21 mouse cellular contexts compared by ENCODE assay signal in genomic region chrX:93088976-93089375, GRCm38 (mm10).
DNase-seq lines count a peak whose midpoint lies in the region; ATAC-seq lines count a peak whose summit lies in the region.
"Had no signal": no experiment of that assay in that cellular context is flagged by ENCODE, and none has a peak within 500 bp of the region (broad histone marks: within the 10 kb centered on the region; RNA-seq: fewer than 3 reads in every experiment).

No protein-coding gene starts in this region.

- DNase-seq in embryonic facial prominence, embryonic 11.5 days (ENCODE audit: low spot score): peak; percentile 1
- no peak for DNase-seq in embryonic facial prominence, embryonic 10.5 days (ENCODE audit: low spot score)
- DNase-seq in ES-CJ7 (ENCODE audit: low read depth, low spot score) (peak; percentile 34), ZHBTc4 (ENCODE audit: low read depth, low spot score) (peak; percentile 29)
- no peak for DNase-seq in lung, adult 18-20 months
- DNase-seq: adrenal gland, postnatal 14 days; cerebellum, adult 11-12 months; cerebellum, adult 9-10 months; embryo, embryonic 11 days; forebrain, postnatal 0 days; gastrocnemius, postnatal 14 days; heart, adult 2 months; heart, postnatal 14 days had no signal

- no peak overlapping the region for H3K4me3 ChIP-seq in embryonic facial prominence, embryonic 11.5 days (ENCODE audit: low read depth, low read length)
- H3K4me3 ChIP-seq in embryonic facial prominence, embryonic 10.5 days: no peak overlapping the region
- H3K4me3 ChIP-seq in kidney, embryonic 15.5 days (replicated peaks): no peak overlapping the region
- no peak overlapping the region for H3K4me3 ChIP-seq in kidney, embryonic 14.5 days (ENCODE audit: low read length)
- H3K4me3 ChIP-seq: forebrain, embryonic 13.5 days; heart, adult 2 months; heart, embryonic 15.5 days; hindbrain, embryonic 13.5 days had no signal

- no peaks in the 10 kb centered on the region for H3K9me3 ChIP-seq in embryonic facial prominence, embryonic 11.5 days (replicated peaks; ENCODE audit: control insufficient read depth, low read length)
- H3K9me3 ChIP-seq in embryonic facial prominence, embryonic 10.5 days: no peaks in the 10 kb centered on the region
- no peaks in the 10 kb centered on the region for H3K9me3 ChIP-seq in kidney, embryonic 15.5 days (replicated peaks)
- H3K9me3 ChIP-seq in kidney, embryonic 14.5 days (ENCODE audit: control insufficient read depth, low read length): no peaks in the 10 kb centered on the region
- H3K9me3 ChIP-seq: forebrain, embryonic 13.5 days; heart, embryonic 15.5 days; hindbrain, embryonic 13.5 days had no signal

- H3K36me3 ChIP-seq in embryonic facial prominence, embryonic 11.5 days (replicated peaks; ENCODE audit: control insufficient read depth, insufficient read depth, low read depth, low read length): no peaks in the 10 kb centered on the region
- no peaks in the 10 kb centered on the region for H3K36me3 ChIP-seq in embryonic facial prominence, embryonic 10.5 days (replicated peaks)
- no peaks in the 10 kb centered on the region for H3K36me3 ChIP-seq in kidney, embryonic 15.5 days
- no peaks in the 10 kb centered on the region for H3K36me3 ChIP-seq in kidney, embryonic 14.5 days (ENCODE audit: control insufficient read depth, insufficient read depth, low read length)
- H3K36me3 ChIP-seq: heart, embryonic 15.5 days; hindbrain, embryonic 13.5 days had no signal

- no peaks in the 10 kb centered on the region for H3K4me1 ChIP-seq in embryonic facial prominence, embryonic 11.5 days (ENCODE audit: control insufficient read depth, insufficient read depth, low read length)
- no peaks in the 10 kb centered on the region for H3K4me1 ChIP-seq in embryonic facial prominence, embryonic 10.5 days
- no peaks in the 10 kb centered on the region for H3K4me1 ChIP-seq in kidney, embryonic 15.5 days
- H3K4me1 ChIP-seq in kidney, embryonic 14.5 days (ENCODE audit: control insufficient read depth, insufficient read depth, low read length): no peaks in the 10 kb centered on the region
- H3K4me1 ChIP-seq: forebrain, embryonic 13.5 days; heart, embryonic 15.5 days; hindbrain, embryonic 13.5 days had no signal

- H3K27ac ChIP-seq in embryonic facial prominence, embryonic 11.5 days (replicated peaks; ENCODE audit: low read depth, low read length): no peak overlapping the region
- no peak overlapping the region for H3K27ac ChIP-seq in embryonic facial prominence, embryonic 10.5 days (replicated peaks)
- no peak overlapping the region for H3K27ac ChIP-seq in kidney, embryonic 15.5 days
- H3K27ac ChIP-seq in kidney, embryonic 14.5 days (ENCODE audit: low read depth, low read length): no peak overlapping the region
- H3K27ac ChIP-seq: forebrain, embryonic 13.5 days; heart, adult 2 months; heart, embryonic 15.5 days; hindbrain, embryonic 13.5 days; hindbrain, postnatal 0 days had no signal

- 30% methylated on average over 3 of the region's 3 CpGs for WGBS in embryonic facial prominence, embryonic 11.5 days
- WGBS in embryonic facial prominence, embryonic 10.5 days: 24% methylated on average over 3 of the region's 3 CpGs
- 36% methylated on average over 3 of the region's 3 CpGs for WGBS in kidney, embryonic 15.5 days
- 40% methylated on average over 3 of the region's 3 CpGs for WGBS in kidney, embryonic 14.5 days

- H3K27me3 ChIP-seq in embryonic facial prominence, embryonic 11.5 days (ENCODE audit: control insufficient read depth, insufficient read depth, low read length): no peaks in the 10 kb centered on the region
- 0 out of 2 replicates have a peak, but pooled peaks cover 6% of the 10 kb centered on the region for H3K27me3 ChIP-seq in embryonic facial prominence, embryonic 10.5 days (replicated peaks; ENCODE audit: low read depth, poor library complexity, severe bottlenecking)
- H3K27me3 ChIP-seq in kidney, embryonic 15.5 days: no peaks in the 10 kb centered on the region
- no peaks in the 10 kb centered on the region for H3K27me3 ChIP-seq in kidney, embryonic 14.5 days (ENCODE audit: control insufficient read depth, insufficient read depth, low read length)
- H3K27me3 ChIP-seq: forebrain, embryonic 13.5 days; heart, embryonic 15.5 days; hindbrain, embryonic 13.5 days had no signal

- H3K9ac ChIP-seq in embryonic facial prominence, embryonic 11.5 days (replicated peaks; ENCODE audit: low read length): no peak overlapping the region
- H3K9ac ChIP-seq in kidney, embryonic 15.5 days: no peak overlapping the region
- H3K9ac ChIP-seq in kidney, embryonic 14.5 days (ENCODE audit: low read depth, low read length): no peak overlapping the region
- H3K9ac ChIP-seq: forebrain, embryonic 13.5 days; forebrain, postnatal 0 days; heart, embryonic 15.5 days; hindbrain, embryonic 13.5 days had no signal

- no peak overlapping the region for H3K4me2 ChIP-seq in embryonic facial prominence, embryonic 11.5 days (ENCODE audit: low read depth, low read length)
- no peak overlapping the region for H3K4me2 ChIP-seq in kidney, embryonic 15.5 days
- no peak overlapping the region for H3K4me2 ChIP-seq in kidney, embryonic 14.5 days (replicated peaks; ENCODE audit: low read depth, low read length)
- H3K4me2 ChIP-seq: forebrain, embryonic 13.5 days; heart, embryonic 11.5 days; heart, embryonic 15.5 days; hindbrain, embryonic 13.5 days had no signal

- no peak for ATAC-seq in embryonic facial prominence, embryonic 11.5 days (replicated peaks; ENCODE audit: insufficient number of reproducible peaks, low FRiP score, low TSS enrichment, low read depth)
- ATAC-seq in kidney, embryonic 15.5 days (replicated peaks; ENCODE audit: low FRiP score): 0 out of 2 replicates have a peak, but pooled peaks have one; percentile 29
- ATAC-seq in kidney, embryonic 14.5 days (ENCODE audit: low FRiP score, low TSS enrichment): no peak
- no peak for ATAC-seq in inflammation-experienced regulatory T-cells, adult 6 months
- ATAC-seq: forebrain, embryonic 13.5 days; forebrain, postnatal 0 days; hindbrain, postnatal 0 days had no signal

Comparison
In these comparisons a context has a peak if more than half of its experiments do, and no peak if none do; other contexts are left out.
1. DNase-seq: peak in embryonic facial prominence, embryonic 11.5 days (single experiment), ES-CJ7 (single experiment) and ZHBTc4 (single experiment); none in embryonic facial prominence, embryonic 10.5 days (single experiment) and lung, adult 18-20 months (0 of 2).